In genomic region chr6:108494185-108494804, GRCm38 (mm10) we compare ENCODE assay signal across 11 mouse cellular contexts.
DNase-seq lines count a peak whose midpoint lies in the region; ATAC-seq and TF ChIP-seq lines count a peak whose summit lies in the region.
"Had no signal": no experiment of that assay in that cellular context is flagged by ENCODE, and none has a peak within 500 bp of the region (broad histone marks: within the 10 kb centered on the region; RNA-seq: fewer than 3 reads in every experiment).

No protein-coding gene starts in this region.

- H3K4me3 ChIP-seq in heart, postnatal 0 days (ENCODE audit: low read depth, low read length) = no peak overlapping the region
- H3K4me3 ChIP-seq in heart, embryonic 11.5 days (ENCODE audit: low read depth, low read length) = no peak overlapping the region
- H3K4me3 ChIP-seq in forebrain, postnatal 0 days (ENCODE audit: low read depth, low read length) = no peak overlapping the region
- H3K4me3 ChIP-seq in hindbrain, postnatal 0 days (ENCODE audit: low read length) = no peak overlapping the region
- H3K4me3 ChIP-seq in myocyte = no peak overlapping the region

- ATAC-seq in heart, postnatal 0 days (ENCODE audit: insufficient read depth, low read depth) = peak; percentile 41; the same call in 1 of the 2 replicates
- no peak for ATAC-seq in heart, embryonic 11.5 days (replicated peaks; ENCODE audit: insufficient number of reproducible peaks, low FRiP score, low TSS enrichment)
- ATAC-seq in forebrain, postnatal 0 days = no peak
- ATAC-seq in hindbrain, postnatal 0 days = no peak

- peak overlapping the region; percentile 34 for H3K27ac ChIP-seq in heart, postnatal 0 days (ENCODE audit: low read depth)
- H3K27ac ChIP-seq in heart, embryonic 11.5 days (ENCODE audit: low read depth, low read length) = no peak overlapping the region
- H3K27ac ChIP-seq in forebrain, postnatal 0 days (ENCODE audit: low read depth, low read length) = no peak overlapping the region
- H3K27ac ChIP-seq in hindbrain, postnatal 0 days = no peak overlapping the region

- no peak overlapping the region for H3K4me2 ChIP-seq in heart, postnatal 0 days (ENCODE audit: low read depth, low read length)
- no peak overlapping the region for H3K4me2 ChIP-seq in heart, embryonic 11.5 days
- no peak overlapping the region for H3K4me2 ChIP-seq in forebrain, postnatal 0 days (ENCODE audit: low read depth)
- no peak overlapping the region for H3K4me2 ChIP-seq in hindbrain, postnatal 0 days (ENCODE audit: low read depth, low read length)
- H3K4me2 ChIP-seq in myocyte (ENCODE audit: low read depth) = no peak overlapping the region

- no peaks in the 10 kb centered on the region for H3K9me3 ChIP-seq in heart, postnatal 0 days (replicated peaks; ENCODE audit: control insufficient read depth, low read length)
- no peaks in the 10 kb centered on the region for H3K9me3 ChIP-seq in heart, embryonic 11.5 days (replicated peaks; ENCODE audit: control insufficient read depth, low read length)
- no peaks in the 10 kb centered on the region for H3K9me3 ChIP-seq in forebrain, postnatal 0 days (ENCODE audit: low read length)
- no peaks in the 10 kb centered on the region for H3K9me3 ChIP-seq in hindbrain, postnatal 0 days (ENCODE audit: low read length)

- H3K36me3 ChIP-seq in heart, postnatal 0 days (replicated peaks; ENCODE audit: control insufficient read depth, insufficient read depth, low read length) = peaks cover 61% of the 10 kb centered on the region
- peaks cover 11% of the 10 kb centered on the region for H3K36me3 ChIP-seq in heart, embryonic 11.5 days (ENCODE audit: control insufficient read depth, insufficient read depth, low read length)
- peaks cover 12% of the 10 kb centered on the region; the same call in 1 of the 2 replicates for H3K36me3 ChIP-seq in forebrain, postnatal 0 days (ENCODE audit: insufficient read depth)
- no peaks in the 10 kb centered on the region for H3K36me3 ChIP-seq in hindbrain, postnatal 0 days (ENCODE audit: insufficient read depth, low read length)
- no peaks in the 10 kb centered on the region for H3K36me3 ChIP-seq in myocyte (ENCODE audit: control insufficient read depth, insufficient read depth)

- H3K79me2 ChIP-seq in myocyte (ENCODE audit: control insufficient read depth, insufficient read depth) = no peaks in the 10 kb centered on the region

- 63% methylated on average over 10 of the region's 10 CpGs for WGBS in heart, postnatal 0 days
- 83% methylated on average over 10 of the region's 10 CpGs for WGBS in heart, embryonic 11.5 days (ENCODE audit: insufficient replicate concordance)
- 41% methylated on average over 10 of the region's 10 CpGs for WGBS in forebrain, postnatal 0 days
- 40% methylated on average over 10 of the region's 10 CpGs for WGBS in hindbrain, postnatal 0 days

- no peak overlapping the region for H3ac ChIP-seq in myocyte (ENCODE audit: control insufficient read depth, insufficient read length)

- no peak overlapping the region; the same call in 1 of the 2 replicates for H3K9ac ChIP-seq in heart, postnatal 0 days (replicated peaks; ENCODE audit: low read depth, low read length)
- H3K9ac ChIP-seq in heart, embryonic 11.5 days (ENCODE audit: low read depth, low read length) = no peak overlapping the region
- H3K9ac ChIP-seq in forebrain, postnatal 0 days = no peak overlapping the region
- no peak overlapping the region for H3K9ac ChIP-seq in hindbrain, postnatal 0 days (replicated peaks; ENCODE audit: low read length)

- no peak for TF ChIP-seq EP300 in heart, postnatal 0 days (IDR thresholded peaks at IDR 0.05; ENCODE audit: low read depth)

- TF ChIP-seq POLR2A in myocyte (IDR thresholded peaks at IDR 0.05; ENCODE audit: insufficient read length, low read depth) = no peak

- peak; percentile 23 for DNase-seq in heart, postnatal 0 days (ENCODE audit: low spot score)
- peak; percentile 16 for DNase-seq in forebrain, postnatal 0 days
- peak; percentile 61 for DNase-seq in hindbrain, postnatal 0 days (ENCODE audit: low spot score)
- DNase-seq in gastrocnemius, postnatal 4 days (ENCODE audit: low spot score in 2 of 2) = no peak
- no peak for DNase-seq in urinary bladder, postnatal 4 days (ENCODE audit: low spot score in 2 of 2)
- DNase-seq: cerebellum, adult 11 months; kidney, adult 8-10 months; lung, postnatal 10 days; thymus, postnatal 4 days had no signal

- 0 out of 2 replicates have a peak, but pooled peaks cover 15% of the 10 kb centered on the region for H3K4me1 ChIP-seq in heart, postnatal 0 days (ENCODE audit: control insufficient read depth, insufficient read depth)
- peaks cover 5% of the 10 kb centered on the region; the same call in 1 of the 2 replicates for H3K4me1 ChIP-seq in heart, embryonic 11.5 days (ENCODE audit: control insufficient read depth, insufficient read depth, low read length)
- no peaks in the 10 kb centered on the region for H3K4me1 ChIP-seq in forebrain, postnatal 0 days (ENCODE audit: insufficient read depth)
- peaks cover 6% of the 10 kb centered on the region; the same call in 1 of the 2 replicates for H3K4me1 ChIP-seq in hindbrain, postnatal 0 days (ENCODE audit: insufficient read depth, low read length)

- TF ChIP-seq CTCF in heart, postnatal 0 days (IDR thresholded peaks at IDR 0.05; ENCODE audit: low read depth) = no peak
- TF ChIP-seq CTCF in forebrain, postnatal 0 days (IDR thresholded peaks at IDR 0.05; ENCODE audit: low read depth) = no peak
- TF ChIP-seq CTCF in hindbrain, postnatal 0 days (IDR thresholded peaks at IDR 0.05; ENCODE audit: low read depth) = no peak

- H3K27me3 ChIP-seq in heart, postnatal 0 days (ENCODE audit: control insufficient read depth, insufficient read depth, low read length) = no peaks in the 10 kb centered on the region
- H3K27me3 ChIP-seq in heart, embryonic 11.5 days (ENCODE audit: control insufficient read depth, insufficient read depth, low read length) = no peaks in the 10 kb centered on the region
- H3K27me3 ChIP-seq in forebrain, postnatal 0 days (ENCODE audit: insufficient read depth, low read length) = no peaks in the 10 kb centered on the region
- H3K27me3 ChIP-seq in hindbrain, postnatal 0 days (ENCODE audit: insufficient read depth, low read length) = no peaks in the 10 kb centered on the region
- no peaks in the 10 kb centered on the region for H3K27me3 ChIP-seq in myocyte (ENCODE audit: control insufficient read depth, insufficient read depth, insufficient read length)

TF ChIP-seq in myocyte, 11 proteins besides CTCF, POLR2A, EP300 and RAD21:
- TF ChIP-seq MYOD1 (IDR thresholded peaks at IDR 0.05; ENCODE audit: control insufficient read depth in 1 of 3, insufficient read length in 2 of 3, low read depth in 2 of 3) = peak; percentile 43 to 68 (median 51)
- no peak for TF ChIP-seq CEBPB (IDR thresholded peaks at IDR 0.05; ENCODE audit: insufficient read depth, poor library complexity, severe bottlenecking)
- TF ChIP-seq E2F4 (IDR thresholded peaks at IDR 0.05; ENCODE audit: insufficient read depth) = no peak
- TF ChIP-seq POLR2AphosphoS2 (IDR thresholded peaks at IDR 0.05; ENCODE audit: insufficient read length, low read depth) = no peak
- TF ChIP-seq MAX (IDR thresholded peaks at IDR 0.05; ENCODE audit: low read depth) = no peak
- TF ChIP-seq USF1 (IDR thresholded peaks at IDR 0.05; ENCODE audit: low read depth) = no peak
- peak in 1 of 3 experiments; percentile 20 for TF ChIP-seq MYOG (IDR thresholded peaks at IDR 0.05; ENCODE audit: control insufficient read depth in 1 of 3, insufficient read depth in 1 of 3, insufficient read length in 2 of 3, low read depth in 2 of 3)
- no peak for TF ChIP-seq TCF3 (IDR thresholded peaks at IDR 0.05; ENCODE audit: insufficient read length, low read depth)
- TF ChIP-seq SRF (IDR thresholded peaks at IDR 0.05; ENCODE audit: control insufficient read depth, insufficient read length, low read depth) = no peak

Comparison
In these comparisons a context has a peak if more than half of its experiments do, and no peak if none do; other contexts are left out.
1. DNase-seq: peak in heart, postnatal 0 days (single experiment), forebrain, postnatal 0 days (single experiment) and hindbrain, postnatal 0 days (single experiment); none in gastrocnemius, postnatal 4 days (0 of 2) and urinary bladder, postnatal 4 days (0 of 2).